Mouse (Mus musculus): ENCODE measurements around the gene Hoxb5. TPM values are rescaled to one million over a fixed set of nuclear protein-coding genes. Genes with fewer than 3 reads are reported as not detected.

Hoxb5 gene
- polyA plus RNA-seq, 1 experiment from 2014 or later, result 7.5 TPM

DNA sequence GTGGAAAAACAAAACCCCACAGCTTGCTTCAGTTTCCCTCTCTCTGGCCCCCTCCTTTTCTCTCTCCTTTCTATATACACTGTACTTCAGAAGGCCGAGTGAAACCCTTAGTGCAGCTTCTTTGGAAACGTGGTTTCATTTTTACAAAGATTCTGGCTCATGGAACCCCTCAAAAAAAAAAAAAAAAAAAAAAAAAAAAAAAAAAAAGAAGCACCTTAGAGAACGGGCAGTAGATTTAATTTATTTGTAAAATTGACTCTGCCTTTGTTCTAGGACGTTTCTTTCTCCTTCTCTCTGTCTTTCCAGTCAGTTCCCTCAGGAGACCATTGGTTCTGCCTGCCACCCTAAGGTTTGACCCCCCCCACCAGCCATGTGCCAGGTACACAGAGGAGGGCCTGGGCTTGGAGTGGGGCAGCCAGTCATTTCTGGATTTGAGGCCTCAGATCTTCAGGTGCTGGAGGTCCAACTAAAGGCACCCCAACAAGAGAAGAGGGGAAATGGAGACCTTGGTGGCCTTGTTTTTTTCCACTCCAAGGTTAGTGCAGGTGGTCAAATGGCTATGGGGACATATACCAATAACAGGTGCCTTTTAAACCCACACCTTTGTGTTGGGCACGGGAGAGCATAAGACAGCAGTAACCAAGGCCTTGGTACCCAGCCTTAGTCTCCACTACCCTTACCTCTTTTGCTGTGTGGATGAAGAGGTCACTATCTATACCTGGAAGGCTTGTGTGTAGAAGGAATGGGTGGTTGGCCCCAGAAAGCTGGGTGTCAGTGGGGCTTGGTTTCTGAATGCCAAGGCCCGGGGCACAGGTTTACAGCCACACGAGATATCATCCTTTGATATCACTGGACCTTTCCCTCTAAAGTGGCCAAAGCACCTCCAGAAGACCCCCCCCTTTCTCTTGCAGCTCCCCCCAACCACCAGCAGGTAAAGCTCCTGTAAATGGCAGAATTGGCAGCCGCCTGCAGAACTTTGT is 22.4 kb upstream of the Hoxb5 start:
- 34% methylated on average over 8 of the region's 8 CpGs for WGBS
- Histone ChIP-seq H3K4me2 (replicated peaks; ENCODE audit: low read depth) (0 out of 2 replicates have a peak overlapping the region, but pooled peaks have one; percentile 14), H3K27me3 (ENCODE audit: control insufficient read depth, insufficient read depth, low read length) (peaks cover 32% of the 10 kb centered on the region), H3K36me3 (ENCODE audit: control insufficient read depth, insufficient read depth, low read length) (no peaks in the 10 kb centered on the region), H3K27ac (replicated peaks) (no peak overlapping the region), H3K4me1 (replicated peaks; ENCODE audit: control insufficient read depth, insufficient read depth) (no peaks in the 10 kb centered on the region), H3K4me3 (ENCODE audit: low read depth, low read length) (no peak overlapping the region), H3K9me3 (ENCODE audit: control insufficient read depth, low read length) (no peaks in the 10 kb centered on the region), H3K9ac (ENCODE audit: low read length) (no peak overlapping the region)
- no peak for DNase-seq (ENCODE audit: low spot score)
- ATAC-seq (ENCODE audit: low FRiP score, low TSS enrichment), result no peak
- no peak for TF ChIP-seq EP300 (optimal IDR thresholded peaks at IDR 0.05)
- TF ChIP-seq CTCF (IDR thresholded peaks at IDR 0.05; ENCODE audit: low read depth), result no peak

DNA sequence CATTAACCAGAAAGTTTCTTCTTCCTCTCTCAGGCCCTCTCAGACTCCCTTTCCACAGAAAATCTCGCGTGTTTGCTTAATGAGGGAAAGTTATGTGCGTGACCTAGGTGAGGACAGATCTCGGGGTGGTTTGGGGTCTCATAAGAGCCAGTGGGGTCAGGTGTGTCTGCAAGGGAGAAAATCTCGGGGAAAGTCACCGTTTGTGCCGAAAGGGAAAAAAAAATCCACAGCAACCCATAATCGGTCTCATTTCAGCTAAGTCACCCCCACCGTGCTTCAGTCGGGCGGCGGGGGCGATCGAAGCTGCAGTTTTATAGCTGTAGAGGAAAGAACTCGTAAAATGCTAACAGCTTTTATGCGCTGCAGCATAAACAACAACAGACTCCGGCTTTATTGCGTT is 21.7 kb upstream of the Hoxb5 start:
- H3K27me3 ChIP-seq (ENCODE audit: control insufficient read depth, insufficient read depth, low read length), result peaks cover 32% of the 10 kb centered on the region
- ATAC-seq (ENCODE audit: low FRiP score, low TSS enrichment), result no peak
- no peaks in the 10 kb centered on the region for H3K9me3 ChIP-seq (ENCODE audit: control insufficient read depth, low read length)
- no peak overlapping the region for H3K4me3 ChIP-seq (ENCODE audit: low read depth, low read length)
- H3K36me3 ChIP-seq (ENCODE audit: control insufficient read depth, insufficient read depth, low read length), result no peaks in the 10 kb centered on the region
- no peak overlapping the region for H3K9ac ChIP-seq (ENCODE audit: low read length)
- TF ChIP-seq CTCF (IDR thresholded peaks at IDR 0.05; ENCODE audit: low read depth) (no peak), EP300 (optimal IDR thresholded peaks at IDR 0.05) (no peak)
- DNase-seq (ENCODE audit: low spot score), result no peak
- no peak overlapping the region for H3K4me2 ChIP-seq (replicated peaks; ENCODE audit: low read depth)
- 22% methylated on average over 18 of the region's 18 CpGs for WGBS
- H3K4me1 ChIP-seq (replicated peaks; ENCODE audit: control insufficient read depth, insufficient read depth), result no peaks in the 10 kb centered on the region
- H3K27ac ChIP-seq (replicated peaks), result no peak overlapping the region

DNA sequence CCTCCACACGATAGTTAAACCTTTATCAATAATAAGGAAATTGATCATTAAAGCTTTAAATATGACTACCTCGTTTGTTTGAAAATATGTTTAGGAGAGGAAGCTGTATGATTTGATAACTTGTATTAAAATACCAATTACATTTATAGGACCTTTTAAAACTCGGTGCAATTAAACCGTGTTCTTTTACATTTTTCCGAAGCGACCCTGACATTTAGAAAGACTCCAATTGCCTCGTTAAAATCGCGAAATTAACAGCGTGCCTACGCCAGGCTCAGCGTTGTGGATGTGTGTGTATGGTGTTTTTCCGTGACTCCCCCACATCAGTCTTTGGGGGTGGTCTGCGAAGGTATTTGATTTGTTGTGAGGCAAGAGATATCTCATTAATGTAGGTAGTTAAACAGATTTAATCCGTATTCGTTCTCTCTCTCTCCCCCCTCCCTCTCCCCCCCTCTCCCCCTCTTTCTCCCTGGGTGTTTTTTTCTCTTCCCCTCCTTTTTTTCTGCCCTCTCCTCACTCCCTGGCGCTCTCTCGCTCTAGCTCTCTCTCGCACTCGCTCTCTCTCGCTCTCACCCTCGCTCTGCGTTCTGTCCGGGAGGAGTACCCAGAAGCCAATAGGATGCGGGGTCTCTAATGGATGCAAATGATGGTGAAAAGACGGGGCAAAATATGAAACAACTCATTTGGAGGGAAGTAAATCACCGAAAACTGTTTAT is 21.1 kb upstream of the Hoxb5 start, which contains the start of gene Hoxb8:
TSS of gene Hoxb8 (plus strand) at position 51 of the 716 bp plus-strand sequence.
- 6% methylated on average over 27 of the region's 27 CpGs for WGBS
- Histone ChIP-seq H3K27me3 (ENCODE audit: control insufficient read depth, insufficient read depth, low read length) (peaks cover 35% of the 10 kb centered on the region), H3K4me1 (replicated peaks; ENCODE audit: control insufficient read depth, insufficient read depth) (no peaks in the 10 kb centered on the region), H3K4me3 (ENCODE audit: low read depth, low read length) (peak within 1 kb of the TSS; percentile 45), H3K27ac (replicated peaks) (no peak within 1 kb of the TSS), H3K9ac (ENCODE audit: low read length) (peak within 1 kb of the TSS; percentile 60; the same call in 1 of the 2 replicates), H3K9me3 (ENCODE audit: control insufficient read depth, low read length) (no peaks in the 10 kb centered on the region), H3K36me3 (ENCODE audit: control insufficient read depth, insufficient read depth, low read length) (no peaks in the 10 kb centered on the region), H3K4me2 (replicated peaks; ENCODE audit: low read depth) (peak within 1 kb of the TSS; percentile 68)
- no peak for DNase-seq (ENCODE audit: low spot score)
- no peak for ATAC-seq (ENCODE audit: low FRiP score, low TSS enrichment)
- TF ChIP-seq CTCF (IDR thresholded peaks at IDR 0.05; ENCODE audit: low read depth) (no peak), EP300 (optimal IDR thresholded peaks at IDR 0.05) (no peak)

DNA sequence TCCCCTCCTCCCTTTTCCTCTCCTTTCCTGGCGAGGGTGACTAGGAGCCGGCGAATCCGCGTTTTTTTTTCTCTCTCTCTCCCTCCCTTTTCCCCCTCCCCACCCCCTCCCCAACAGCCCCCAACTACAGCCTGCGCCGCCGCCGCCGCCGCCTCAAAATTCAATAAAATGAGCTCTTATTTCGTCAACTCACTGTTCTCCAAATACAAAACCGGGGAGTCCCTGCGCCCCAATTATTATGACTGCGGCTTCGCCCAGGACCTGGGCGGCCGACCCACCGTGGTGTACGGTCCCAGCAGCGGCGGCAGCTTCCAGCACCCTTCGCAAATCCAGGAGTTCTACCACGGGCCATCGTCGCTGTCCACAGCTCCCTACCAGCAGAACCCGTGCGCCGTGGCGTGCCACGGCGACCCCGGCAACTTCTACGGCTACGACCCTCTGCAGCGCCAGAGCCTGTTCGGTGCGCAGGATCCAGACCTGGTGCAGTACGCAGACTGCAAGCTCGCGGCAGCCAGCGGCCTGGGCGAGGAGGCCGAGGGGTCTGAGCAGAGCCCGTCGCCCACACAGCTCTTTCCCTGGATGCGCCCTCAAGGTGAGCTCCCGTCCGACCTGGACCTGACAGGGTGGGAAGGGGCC is 20.2 kb upstream of the Hoxb5 start:
- ATAC-seq (ENCODE audit: low FRiP score, low TSS enrichment) (no peak), DNase-seq (ENCODE audit: low spot score) (no peak)
- H3K4me2 ChIP-seq (replicated peaks; ENCODE audit: low read depth), result peak overlapping the region; percentile 68
- H3K27me3 ChIP-seq (ENCODE audit: control insufficient read depth, insufficient read depth, low read length), result peaks cover 32% of the 10 kb centered on the region
- no peaks in the 10 kb centered on the region for H3K36me3 ChIP-seq (ENCODE audit: control insufficient read depth, insufficient read depth, low read length)
- WGBS, result under 1% methylated on average over 47 of the region's 49 CpGs
- H3K4me3 ChIP-seq (ENCODE audit: low read depth, low read length), result peak overlapping the region; percentile 45
- H3K9me3 ChIP-seq (ENCODE audit: control insufficient read depth, low read length), result no peaks in the 10 kb centered on the region
- peak overlapping the region; percentile 88 for H3K27ac ChIP-seq (replicated peaks)
- no peak for TF ChIP-seq CTCF (IDR thresholded peaks at IDR 0.05; ENCODE audit: low read depth)
- H3K9ac ChIP-seq (ENCODE audit: low read length), result peak overlapping the region; percentile 60
- 0 out of 2 replicates have a peak, but pooled peaks cover 2% of the 10 kb centered on the region for H3K4me1 ChIP-seq (replicated peaks; ENCODE audit: control insufficient read depth, insufficient read depth)

DNA sequence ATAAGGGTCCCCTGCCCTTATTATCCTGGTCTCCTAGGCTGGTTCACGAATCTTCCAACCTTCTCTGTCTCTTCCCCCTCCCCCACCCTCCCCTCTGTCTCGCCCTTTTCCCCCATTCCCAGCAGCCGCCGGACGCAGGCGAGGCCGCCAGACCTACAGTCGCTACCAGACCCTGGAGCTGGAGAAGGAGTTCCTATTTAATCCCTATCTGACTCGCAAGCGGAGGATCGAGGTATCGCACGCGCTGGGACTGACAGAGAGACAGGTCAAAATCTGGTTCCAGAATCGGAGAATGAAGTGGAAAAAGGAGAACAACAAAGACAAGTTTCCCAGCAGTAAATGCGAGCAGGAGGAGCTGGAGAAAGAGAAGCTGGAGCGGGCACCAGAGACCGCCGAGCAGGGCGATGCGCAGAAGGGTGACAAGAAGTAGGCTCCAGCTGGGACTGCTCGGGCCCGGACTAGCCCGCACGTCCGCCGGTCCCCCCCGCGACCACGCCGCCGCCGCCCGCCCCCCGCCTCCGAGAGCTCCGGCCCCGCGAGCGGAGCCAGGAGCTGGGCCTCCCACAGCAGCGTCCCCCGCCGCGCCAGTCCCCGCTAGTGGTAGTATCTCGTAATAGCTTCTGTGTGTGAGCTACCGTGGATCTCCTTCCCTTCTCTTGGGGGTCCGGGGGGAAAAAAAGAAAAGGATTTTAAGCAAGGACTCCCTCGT is 18.9 kb upstream of the Hoxb5 start:
- peak overlapping the region; percentile 88 for H3K27ac ChIP-seq (replicated peaks)
- H3K27me3 ChIP-seq (ENCODE audit: control insufficient read depth, insufficient read depth, low read length), result peaks cover 32% of the 10 kb centered on the region
- H3K36me3 ChIP-seq (ENCODE audit: control insufficient read depth, insufficient read depth, low read length), result no peaks in the 10 kb centered on the region
- peak; percentile 45; the same call in 1 of the 2 replicates for TF ChIP-seq CTCF (IDR thresholded peaks at IDR 0.05; ENCODE audit: low read depth)
- TF ChIP-seq EP300 (optimal IDR thresholded peaks at IDR 0.05), result no peak
- under 1% methylated on average over 43 of the region's 49 CpGs for WGBS
- ATAC-seq (ENCODE audit: low FRiP score, low TSS enrichment), result peak; percentile 41
- peak overlapping the region; percentile 45 for H3K4me3 ChIP-seq (ENCODE audit: low read depth, low read length)
- H3K4me2 ChIP-seq (replicated peaks; ENCODE audit: low read depth), result peak overlapping the region; percentile 68
- H3K4me1 ChIP-seq (replicated peaks; ENCODE audit: control insufficient read depth, insufficient read depth), result 0 out of 2 replicates have a peak, but pooled peaks cover 2% of the 10 kb centered on the region
- peak overlapping the region; percentile 60 for H3K9ac ChIP-seq (ENCODE audit: low read length)
- H3K9me3 ChIP-seq (ENCODE audit: control insufficient read depth, low read length), result no peaks in the 10 kb centered on the region
- DNase-seq (ENCODE audit: low spot score), result peak; percentile 54

All from stomach, postnatal 0 days (tissue).